Mouse (Mus musculus): ENCODE measurements around the gene Lmtk3. TPM values are rescaled to one million over a fixed set of nuclear protein-coding genes. Genes with fewer than 3 reads are reported as not detected.

Gene Lmtk3
- total RNA-seq, 1 experiment from 2014 or later = 7.5 TPM

GRCm38 (mm10) chr7:45784524-45785372, 1.2 kb downstream of the Lmtk3 start, which contains the start of gene Sult2b1:
Gene Sult2b1 (minus strand): TSS chr7:45784669.
- peak; percentile 81 for DNase-seq

- DNase-seq = peak; percentile 56
Measured at GRCm38 (mm10) chr7:45785388-45786135, 2.0 kb downstream of the Lmtk3 start.

GRCm38 (mm10) chr7:45786136-45786578, 2.6 kb downstream of the Lmtk3 start:
- DNase-seq = no peak

- peak; percentile 39 for DNase-seq
Measured at GRCm38 (mm10) chr7:45786661-45787413, 3.3 kb downstream of the Lmtk3 start.

GRCm38 (mm10) chr7:45787642-45788041, 4.1 kb downstream of the Lmtk3 start:
- no peak for DNase-seq

DNA sequence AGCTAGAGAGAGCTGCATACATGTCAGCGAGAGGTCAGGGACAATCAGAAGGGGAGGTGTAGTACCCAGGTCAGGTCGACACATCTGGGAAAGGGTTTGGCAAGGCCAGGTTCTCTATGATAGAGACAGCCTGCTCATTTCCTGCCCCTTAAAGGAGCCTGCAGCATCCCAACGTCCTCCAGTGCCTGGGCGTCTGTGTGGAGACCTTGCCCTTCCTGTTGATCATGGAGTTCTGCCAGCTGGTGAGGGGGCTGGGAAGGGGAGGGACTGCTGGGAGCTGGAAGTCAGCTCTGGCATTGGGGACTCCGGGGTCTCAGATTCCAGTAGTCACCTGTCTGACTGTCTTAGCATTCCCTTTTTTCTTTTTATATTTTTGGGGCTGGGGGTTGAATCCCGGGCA, 7.2 kb downstream of the Lmtk3 start:
- DNase-seq = peak; percentile 54

GRCm38 (mm10) chr7:45791756-45792490, 8.4 kb downstream of the Lmtk3 start:
- DNase-seq = no peak

DNA sequence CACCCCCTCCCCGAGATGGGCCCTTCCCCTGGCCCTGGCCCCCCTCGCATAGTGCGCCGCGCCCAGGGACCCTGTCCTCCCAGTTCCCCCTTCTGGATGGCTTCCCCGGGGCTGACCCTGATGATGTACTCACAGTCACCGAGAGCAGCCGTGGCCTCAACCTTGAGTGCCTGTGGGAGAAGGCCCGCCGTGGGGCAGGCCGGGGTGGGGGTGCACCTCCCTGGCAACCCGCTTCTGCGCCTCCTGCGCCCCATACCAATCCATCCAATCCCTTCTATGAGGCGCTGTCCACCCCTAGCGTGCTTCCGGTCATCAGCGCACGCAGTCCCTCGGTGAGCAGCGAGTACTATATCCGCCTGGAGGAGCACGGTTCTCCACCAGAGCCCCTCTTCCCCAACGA, 9.7 kb downstream of the Lmtk3 start:
- peak; percentile 59 for DNase-seq

- no peak for DNase-seq
Measured at GRCm38 (mm10) chr7:45793969-45794585, 10.5 kb downstream of the Lmtk3 start.

DNA sequence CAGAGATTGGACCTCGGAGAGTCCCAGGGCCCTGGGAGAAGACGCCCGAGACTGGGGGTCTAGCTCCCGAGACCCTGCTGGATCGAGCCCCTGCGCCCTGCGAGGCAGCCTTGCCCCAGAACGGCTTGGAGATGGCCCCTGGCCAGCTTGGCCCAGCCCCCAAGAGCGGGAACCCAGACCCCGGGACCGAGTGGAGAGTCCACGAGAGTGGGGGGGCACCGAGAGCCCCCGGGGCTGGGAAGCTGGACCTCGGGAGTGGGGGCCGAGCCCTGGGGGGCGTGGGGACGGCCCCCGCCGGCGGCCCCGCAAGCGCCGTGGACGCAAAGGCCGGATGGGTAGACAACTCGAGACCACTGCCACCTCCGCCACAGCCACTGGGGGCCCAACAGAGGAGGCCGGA, 11.4 kb downstream of the Lmtk3 start:
- no peak for DNase-seq

GRCm38 (mm10) chr7:45796950-45797349, 13.4 kb downstream of the Lmtk3 start:
- DNase-seq = no peak

GRCm38 (mm10) chr7:45797661-45798510, 14.3 kb downstream of the Lmtk3 start:
- peak; percentile 66 for DNase-seq

GRCm38 (mm10) chr7:45798511-45798836, 14.9 kb downstream of the Lmtk3 start:
- DNase-seq = peak; percentile 59

GRCm38 (mm10) chr7:45798931-45799330, 15.4 kb downstream of the Lmtk3 start:
- no peak for DNase-seq

- no peak for DNase-seq
Measured at GRCm38 (mm10) chr7:45800001-45800400, 16.5 kb downstream of the Lmtk3 start.

GRCm38 (mm10) chr7:45800546-45801204, 17.1 kb downstream of the Lmtk3 start:
- peak; percentile 76 for DNase-seq

- DNase-seq = peak; percentile 96
Measured at GRCm38 (mm10) chr7:45801348-45801747, 17.8 kb downstream of the Lmtk3 start.

DNA sequence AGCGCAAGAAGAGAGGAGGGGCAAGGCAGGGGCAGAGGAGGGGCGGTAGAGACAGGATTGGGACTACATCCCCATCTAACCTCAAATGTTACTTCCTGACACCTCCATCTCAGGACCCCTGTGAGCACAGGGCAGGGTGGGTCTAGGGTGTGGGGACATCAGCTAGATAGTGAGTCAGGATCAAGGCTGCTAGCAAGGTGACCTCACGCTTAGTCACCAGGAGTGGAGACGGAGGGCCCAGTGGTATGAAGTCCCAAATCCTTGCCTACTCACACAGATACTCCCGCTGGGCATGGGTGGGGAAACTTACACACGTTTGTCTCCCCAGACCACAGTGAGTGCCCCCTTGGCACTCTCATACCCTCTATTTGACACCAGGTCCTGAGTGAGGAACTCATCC, 19.0 kb downstream of the Lmtk3 start:
- DNase-seq = peak; percentile 70

GRCm38 (mm10) chr7:45805941-45806340, 22.4 kb downstream of the Lmtk3 start:
- no peak for DNase-seq

GRCm38 (mm10) chr7:45808471-45808870, 24.9 kb downstream of the Lmtk3 start:
- DNase-seq = no peak
